Comparison of ENCODE assay signal across 26 mouse cellular contexts in genomic region chr3:102762388-102762787, GRCm38 (mm10). TPM values are rescaled to one million over a fixed set of nuclear protein-coding genes. Genes with fewer than 3 reads are reported as not detected.
DNase-seq lines count a peak whose midpoint lies in the region; ATAC-seq and TF ChIP-seq lines count a peak whose summit lies in the region.
"Had no signal": no experiment of that assay in that cellular context is flagged by ENCODE, and none has a peak within 500 bp of the region (broad histone marks: within the 10 kb centered on the region; RNA-seq: fewer than 3 reads in every experiment).

No protein-coding gene starts in this region.

- no peaks in the 10 kb centered on the region; the same call in 1 of the 2 replicates for H3K36me3 ChIP-seq in forebrain, embryonic 16.5 days (ENCODE audit: control insufficient read depth, insufficient read depth)
- peaks cover 15% of the 10 kb centered on the region; the same call in 1 of the 2 replicates for H3K36me3 ChIP-seq in forebrain, embryonic 14.5 days (ENCODE audit: control insufficient read depth, insufficient read depth, low read length)
- H3K36me3 ChIP-seq in hindbrain, embryonic 14.5 days (replicated peaks; ENCODE audit: control insufficient read depth, insufficient read depth): peaks cover 32% of the 10 kb centered on the region

- no peak overlapping the region for H3K4me2 ChIP-seq in forebrain, embryonic 16.5 days (ENCODE audit: low read length)
- no peak overlapping the region for H3K4me2 ChIP-seq in forebrain, embryonic 14.5 days (ENCODE audit: low read length)
- H3K4me2 ChIP-seq in hindbrain, embryonic 14.5 days (replicated peaks): no peak overlapping the region
- H3K4me2 ChIP-seq: embryonic facial prominence, embryonic 12.5 days; limb, embryonic 12.5 days; midbrain, embryonic 11.5 days had no signal

- H3K4me1 ChIP-seq in forebrain, embryonic 16.5 days (replicated peaks; ENCODE audit: control insufficient read depth, insufficient read depth, low read length): peaks cover 15% of the 10 kb centered on the region
- peaks cover 6% of the 10 kb centered on the region for H3K4me1 ChIP-seq in forebrain, embryonic 14.5 days (ENCODE audit: control insufficient read depth, insufficient read depth, low read length)
- H3K4me1 ChIP-seq in hindbrain, embryonic 14.5 days (replicated peaks; ENCODE audit: control insufficient read depth, insufficient read depth, low read length): peaks cover 17% of the 10 kb centered on the region; the same call in 1 of the 2 replicates

- no peak overlapping the region for H3K4me3 ChIP-seq in forebrain, embryonic 16.5 days (replicated peaks; ENCODE audit: low read length)
- H3K4me3 ChIP-seq in forebrain, embryonic 14.5 days (ENCODE audit: low read depth, low read length): no peak overlapping the region
- no peak overlapping the region for H3K4me3 ChIP-seq in left cerebral cortex, adult 2 months
- no peak overlapping the region for H3K4me3 ChIP-seq in hindbrain, embryonic 14.5 days (replicated peaks; ENCODE audit: low read length)
- H3K4me3 ChIP-seq: embryonic facial prominence, embryonic 12.5 days; heart, adult 2 months; limb, embryonic 12.5 days; myocyte had no signal

- no peak for DNase-seq in forebrain, embryonic 14.5 days (ENCODE audit: low spot score)
- no peak for DNase-seq in left cerebral cortex, adult 2 months (ENCODE audit: extremely low spot score in 1 of 2, low spot score in 2 of 2)
- no peak for DNase-seq in left cerebral cortex, postnatal 14 days (ENCODE audit: low spot score in 2 of 2)
- peak; percentile 79 for DNase-seq in brain, adult 2 months (ENCODE audit: low read depth, low spot score)
- DNase-seq in hindbrain, embryonic 14.5 days (ENCODE audit: low spot score): no peak
- no peak for DNase-seq in cerebellum, adult 18-20 months
- DNase-seq: adrenal gland, adult 8-10 months; cerebellum, adult 11-12 months; heart, adult 2 months; kidney, adult 8-10 months; kidney, postnatal 36 days; retina, postnatal 1 day; thymus, adult 18-20 months had no signal

- H3K9me3 ChIP-seq in forebrain, embryonic 16.5 days (ENCODE audit: control insufficient read depth, low read length): no peaks in the 10 kb centered on the region
- H3K9me3 ChIP-seq in forebrain, embryonic 14.5 days (replicated peaks; ENCODE audit: control insufficient read depth, low read length): no peaks in the 10 kb centered on the region
- H3K9me3 ChIP-seq in hindbrain, embryonic 14.5 days (ENCODE audit: control insufficient read depth, low read length): no peaks in the 10 kb centered on the region
- H3K9me3 ChIP-seq: embryonic facial prominence, embryonic 12.5 days; limb, embryonic 12.5 days had no signal

- no peak for ATAC-seq in forebrain, embryonic 16.5 days
- no peak for ATAC-seq in forebrain, embryonic 14.5 days
- ATAC-seq in hindbrain, embryonic 14.5 days (ENCODE audit: low FRiP score): no peak
- no peak for ATAC-seq in CD4-positive, CD25-positive, alpha-beta regulatory T cell, adult 4 months
- ATAC-seq: inflammation-experienced regulatory T-cells, adult 6 months; lung, postnatal 0 days had no signal

- H3K27me3 ChIP-seq in forebrain, embryonic 16.5 days (replicated peaks; ENCODE audit: control insufficient read depth, insufficient read depth, low read length): no peaks in the 10 kb centered on the region
- no peaks in the 10 kb centered on the region for H3K27me3 ChIP-seq in forebrain, embryonic 14.5 days (replicated peaks; ENCODE audit: control insufficient read depth, insufficient read depth, low read length)
- no peaks in the 10 kb centered on the region for H3K27me3 ChIP-seq in hindbrain, embryonic 14.5 days (ENCODE audit: control insufficient read depth, insufficient read depth, low read length)
- H3K27me3 ChIP-seq: embryonic facial prominence, embryonic 12.5 days; limb, embryonic 12.5 days had no signal

- WGBS in forebrain, embryonic 16.5 days: 54% methylated on average over 3 of the region's 3 CpGs
- 48% methylated on average over 3 of the region's 3 CpGs for WGBS in forebrain, embryonic 14.5 days
- 26% methylated on average over 3 of the region's 3 CpGs for WGBS in hindbrain, embryonic 14.5 days

- intact Hi-C loops in left cerebral cortex, adult 2 months (cut with DNase I): no loop called here
- intact Hi-C loops in left cerebral cortex, postnatal 14 days (cut with DNase I): no loop called here

- TF ChIP-seq CTCF in left cerebral cortex, adult 2 months (IDR thresholded peaks at IDR 0.05): no peak

- no peak overlapping the region for H3K9ac ChIP-seq in forebrain, embryonic 16.5 days (replicated peaks; ENCODE audit: low read depth, low read length)
- H3K9ac ChIP-seq in forebrain, embryonic 14.5 days (ENCODE audit: low read length): no peak overlapping the region
- no peak overlapping the region for H3K9ac ChIP-seq in hindbrain, embryonic 14.5 days
- H3K9ac ChIP-seq: embryonic facial prominence, embryonic 12.5 days; limb, embryonic 12.5 days; liver, embryonic 14.5 days had no signal

- peak overlapping the region; percentile 13; the same call in 1 of the 2 replicates for H3K27ac ChIP-seq in forebrain, embryonic 16.5 days (ENCODE audit: low read length)
- H3K27ac ChIP-seq in forebrain, embryonic 14.5 days (ENCODE audit: low read depth, low read length): no peak overlapping the region
- H3K27ac ChIP-seq in left cerebral cortex, adult 2 months: 0 out of 2 replicates have a peak overlapping the region, but pooled peaks have one; percentile 20
- H3K27ac ChIP-seq in hindbrain, embryonic 14.5 days: 0 out of 2 replicates have a peak overlapping the region, but pooled peaks have one; percentile 51
- H3K27ac ChIP-seq: embryonic facial prominence, embryonic 12.5 days; heart, adult 2 months; limb, embryonic 12.5 days; liver, embryonic 14.5 days had no signal

RNA-seq across cellular contexts. Expression of gene Tshb, which starts 20.1 kb away (rescaled TPM):
- 0.24 and 0.48 TPM in 2 replicates for polyA plus RNA-seq in forebrain, embryonic 16.5 days (2015; fragmentation: Nextera tagmentation; extraction: Ambion mirVana)
- polyA plus RNA-seq in forebrain, embryonic 14.5 days (2014; fragmentation: Nextera tagmentation; extraction: Ambion mirVana): 0.23 TPM in 1 of 2 replicates, not detected in the other
- total RNA-seq in left cerebral cortex, adult 2 months (2021): not detected
- not detected for total RNA-seq in left cerebral cortex, postnatal 14 days (2021)
- 0.31 and 0.50 TPM in 2 replicates for polyA plus RNA-seq in hindbrain, embryonic 14.5 days (2014; fragmentation: Nextera tagmentation; extraction: Ambion mirVana)
- polyA plus RNA-seq in CD4-positive, CD25-positive, alpha-beta regulatory T cell, adult 4 months (2017; shearing (Covaris generic)): not detected
- total RNA-seq: adrenal gland, adult 8-10 months; common myeloid progenitor, adult 5-6 weeks; gastrocnemius, adult 8-10 months; heart, adult 2 months; left cerebral cortex, adult 18-20 months had no signal
- polyA plus RNA-seq: heart, adult 2 months; liver, embryonic 14.5 days; myocyte; small intestine, adult 2 months had no signal

RNA-seq across cellular contexts. Expression of gene Tspan2, which starts 28.1 kb away (rescaled TPM):
- polyA plus RNA-seq in forebrain, embryonic 16.5 days (2015; fragmentation: Nextera tagmentation; extraction: Ambion mirVana): 9.1 and 9.4 TPM in 2 replicates
- polyA plus RNA-seq in forebrain, embryonic 14.5 days (2014; fragmentation: Nextera tagmentation; extraction: Ambion mirVana): 8.8 and 8.9 TPM in 2 replicates
- total RNA-seq in left cerebral cortex, adult 2 months (2021): 10 to 100 TPM; 50.5 to 51.8 TPM
- total RNA-seq in left cerebral cortex, postnatal 14 days (2021): 10 to 100 TPM; 58.0 to 82.8 TPM
- 15.4 and 16.1 TPM in 2 replicates for polyA plus RNA-seq in hindbrain, embryonic 14.5 days (2014; fragmentation: Nextera tagmentation; extraction: Ambion mirVana)
- 1 to 10 TPM in 1 of 2 experiments, under 1 TPM in 1; 0.70 to 1.3 TPM for polyA plus RNA-seq in CD4-positive, CD25-positive, alpha-beta regulatory T cell, adult 4 months (2017; shearing (Covaris generic))
